Mouse (Mus musculus) hindlimb bud, embryonic 11.5 days (tissue): ENCODE data around the gene Cklf.
"Not testable (repeated sequence)": the region's sequence is repeated elsewhere in the genome, so short reads cannot be mapped to it uniquely, and the experiment has no call there.

Experiments used
- DNase-seq: peaks from one replicate; pipeline ENCODE4 v3.0.0-alpha.2; 2012; ENCODE audit warnings: low read depth, low spot score; ENCODE audit errors: extremely low spot score

Gene Cklf

DNA sequence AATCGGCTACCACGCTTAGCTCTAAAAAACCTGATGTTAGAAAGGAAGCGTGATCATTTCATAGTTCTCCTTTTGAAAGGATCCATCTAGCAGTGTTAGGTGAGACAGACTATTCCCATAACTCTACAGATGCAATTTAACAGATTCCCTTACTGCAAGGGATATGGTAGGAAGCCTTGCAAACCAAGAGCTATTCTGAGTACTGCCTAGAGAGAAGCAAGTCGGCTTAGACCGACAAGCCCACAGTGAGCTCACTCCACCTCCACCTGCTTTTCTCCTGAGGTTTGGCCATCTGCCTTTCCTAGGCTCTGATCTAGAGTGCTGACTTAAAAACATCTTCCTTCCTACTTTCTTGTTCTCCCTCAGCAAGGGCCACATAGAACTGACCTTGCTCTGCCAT, 11.1 kb downstream of the Cklf start:
- not testable (repeated sequence) for DNase-seq

DNA sequence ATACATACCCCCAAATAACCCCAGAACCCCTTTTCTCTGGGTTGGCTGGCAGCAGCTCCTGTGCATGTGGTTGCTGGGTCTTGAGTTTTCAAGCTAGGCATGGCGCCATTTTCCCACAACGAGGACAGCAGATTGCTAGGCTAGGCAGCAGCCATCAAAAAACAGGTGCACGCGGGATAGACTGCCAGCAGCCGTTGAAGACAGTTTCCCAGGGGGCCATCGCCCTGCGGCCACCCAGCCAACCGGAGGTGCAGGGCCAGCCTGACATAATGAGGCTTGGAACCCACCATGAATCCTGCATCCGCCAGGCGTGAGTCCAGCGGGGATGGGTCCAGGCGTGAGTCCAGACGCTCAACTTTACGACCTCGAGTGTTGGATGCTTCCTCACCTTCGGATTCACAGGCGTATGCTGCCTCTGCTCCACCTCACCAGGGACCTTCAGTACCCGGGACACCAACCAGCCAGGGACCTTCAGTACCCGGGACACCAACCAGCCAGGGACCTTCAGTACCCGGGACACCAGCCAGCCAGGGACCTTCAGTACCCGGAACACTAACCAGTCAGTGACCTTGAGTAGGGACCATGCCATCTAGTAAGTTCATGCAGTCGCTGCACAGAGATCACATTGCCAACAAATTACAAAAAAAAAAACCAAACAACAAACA, 13.7 kb downstream of the Cklf start:
- DNase-seq: not testable (repeated sequence)

DNA sequence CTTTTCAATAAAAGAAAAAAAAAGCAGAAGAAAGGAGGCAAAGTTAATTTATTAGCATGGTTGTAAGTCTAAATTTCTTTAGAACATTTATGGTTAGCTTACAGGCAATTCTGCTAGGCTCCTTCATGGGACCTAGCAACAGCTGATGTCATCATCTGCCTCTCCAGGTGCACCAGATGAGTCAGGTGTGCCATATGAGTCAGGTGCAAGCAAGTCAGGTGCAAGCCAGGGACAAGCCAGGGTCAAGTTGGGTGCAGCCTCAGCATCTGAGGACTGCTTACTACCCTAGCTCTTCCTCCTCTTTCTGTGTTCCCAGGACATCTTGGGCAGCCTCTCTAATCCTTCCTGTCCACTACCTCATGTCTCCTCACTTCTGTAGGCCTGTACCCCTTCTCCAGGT, 17.7 kb downstream of the Cklf start:
- DNase-seq: no peak

DNA sequence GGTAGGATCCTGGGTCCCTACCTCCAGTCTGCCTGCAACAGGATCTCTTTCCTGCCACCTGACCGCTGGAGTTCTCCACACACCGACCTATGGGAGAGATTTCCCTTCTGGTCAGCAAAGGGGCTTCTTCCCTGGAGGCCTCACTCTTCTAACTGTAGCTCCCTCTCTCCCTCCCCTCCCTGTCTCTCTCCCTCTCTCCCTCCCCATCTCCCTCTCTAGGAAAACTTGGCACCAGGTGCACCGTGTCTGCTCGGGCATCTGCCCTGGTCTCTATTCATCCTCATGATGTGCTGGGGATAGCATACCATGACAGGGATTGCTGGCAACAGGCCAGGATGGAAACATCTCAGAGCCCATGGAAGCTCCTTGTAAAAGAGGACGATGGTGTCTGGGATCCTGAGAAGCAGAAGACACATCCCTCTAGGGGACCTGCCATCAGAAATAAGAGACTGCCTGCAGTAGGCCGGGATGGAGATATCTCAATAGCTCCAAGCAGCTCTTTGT, 18.3 kb downstream of the Cklf start:
- DNase-seq: no peak

DNA sequence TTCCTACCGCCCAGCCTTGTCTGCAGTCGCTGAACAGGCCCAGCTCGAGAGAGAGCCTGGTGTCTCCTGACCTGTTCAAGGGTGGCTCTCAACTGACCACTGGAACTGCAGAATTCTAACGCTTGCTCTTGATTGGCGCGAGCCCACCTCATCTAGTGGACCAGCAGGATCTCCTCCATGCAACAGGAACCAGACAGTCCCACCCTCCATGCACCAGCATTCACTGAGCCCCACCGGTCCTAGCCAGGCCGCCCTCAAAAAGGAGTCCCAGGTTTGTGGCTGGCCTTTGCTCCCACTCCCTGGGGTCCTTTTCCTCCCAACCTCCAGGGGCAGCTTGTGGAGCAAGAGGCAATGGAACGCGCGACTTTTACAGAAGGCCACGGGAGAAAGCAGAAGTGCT, 42.4 kb downstream of the Cklf start, which contains the start of gene Cmtm2a:
Gene Cmtm2a (minus strand): TSS at position 101 of the 400 bp plus-strand sequence.
- not testable (repeated sequence) for DNase-seq

DNA sequence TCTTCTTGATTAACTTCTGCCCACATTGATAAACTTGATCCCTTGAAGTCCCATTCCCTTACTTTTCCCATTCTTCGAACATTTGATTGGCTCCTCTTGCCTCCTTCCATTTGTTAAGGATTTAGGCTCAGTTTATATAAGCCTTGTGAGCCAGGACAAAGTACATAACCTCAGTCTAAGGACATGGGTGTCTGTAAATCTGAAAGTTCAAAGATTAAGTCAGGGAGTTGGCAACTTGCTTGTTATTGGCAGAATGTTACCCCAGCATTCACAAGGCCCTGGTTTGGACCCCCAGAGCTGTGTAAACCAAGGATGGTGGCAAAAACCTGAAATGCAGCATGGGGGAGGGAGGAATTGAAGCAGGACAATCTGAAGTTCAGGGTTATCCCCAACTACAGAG, 43.7 kb downstream of the Cklf start:
- DNase-seq: no peak

DNA sequence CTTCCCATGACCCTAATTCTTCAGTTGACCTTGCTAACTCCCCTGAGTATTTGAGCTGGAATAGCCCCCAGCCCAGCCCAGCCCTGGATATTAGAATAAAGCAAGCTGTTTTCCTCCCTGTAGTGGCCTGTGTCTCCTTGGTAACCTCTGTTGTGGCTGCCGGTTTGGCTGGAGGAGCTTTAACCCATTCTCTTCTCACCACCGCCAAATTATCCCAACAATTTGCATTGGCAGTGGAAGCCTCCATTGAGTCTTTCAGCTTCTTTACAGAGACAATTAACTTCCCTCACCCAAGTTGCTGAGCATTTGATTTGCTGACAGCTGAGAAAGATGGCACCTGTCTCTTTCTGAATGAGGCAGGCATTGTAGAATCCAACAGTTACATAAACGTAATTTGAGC, 50.9 kb downstream of the Cklf start:
- not testable (repeated sequence) for DNase-seq

DNA sequence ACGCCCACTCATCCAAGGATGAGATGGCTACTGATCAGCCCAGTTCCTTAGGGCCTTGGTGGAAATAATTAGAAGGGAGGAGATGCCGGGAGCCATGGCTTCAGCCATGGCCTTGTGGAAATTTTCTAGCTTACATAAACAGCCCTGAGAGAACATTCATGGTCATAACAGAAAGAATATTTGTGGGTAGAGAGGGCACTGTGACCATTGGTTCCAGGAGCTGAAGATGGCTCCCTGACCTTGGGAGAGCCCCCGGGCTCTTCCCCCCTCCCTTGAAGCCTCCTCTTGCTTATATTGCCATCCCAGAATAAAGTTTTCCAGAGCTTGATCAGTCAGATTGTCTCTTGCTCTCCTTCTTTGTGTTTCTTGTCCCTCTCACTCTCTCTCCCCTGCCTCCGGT, 51.9 kb downstream of the Cklf start:
- not testable (repeated sequence) for DNase-seq

DNA sequence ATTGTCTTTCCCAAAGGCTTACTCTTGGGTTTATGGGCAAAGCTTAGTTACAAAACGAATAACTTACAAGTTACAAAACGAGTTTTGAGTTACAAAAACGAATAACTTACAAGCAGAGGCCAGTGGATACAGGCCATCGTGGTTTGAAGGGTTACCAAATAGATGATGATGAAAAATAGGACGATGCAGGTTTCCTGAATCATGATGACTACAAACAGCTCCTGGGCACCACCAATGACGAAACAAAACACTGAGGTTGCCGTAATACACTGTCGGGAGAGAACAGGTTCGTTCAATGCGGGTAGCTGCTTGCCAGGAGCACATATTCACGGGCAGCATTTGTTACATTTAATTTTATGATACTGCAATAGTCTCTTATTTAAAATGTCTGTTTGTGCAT, 54.3 kb downstream of the Cklf start:
- no peak for DNase-seq

DNA sequence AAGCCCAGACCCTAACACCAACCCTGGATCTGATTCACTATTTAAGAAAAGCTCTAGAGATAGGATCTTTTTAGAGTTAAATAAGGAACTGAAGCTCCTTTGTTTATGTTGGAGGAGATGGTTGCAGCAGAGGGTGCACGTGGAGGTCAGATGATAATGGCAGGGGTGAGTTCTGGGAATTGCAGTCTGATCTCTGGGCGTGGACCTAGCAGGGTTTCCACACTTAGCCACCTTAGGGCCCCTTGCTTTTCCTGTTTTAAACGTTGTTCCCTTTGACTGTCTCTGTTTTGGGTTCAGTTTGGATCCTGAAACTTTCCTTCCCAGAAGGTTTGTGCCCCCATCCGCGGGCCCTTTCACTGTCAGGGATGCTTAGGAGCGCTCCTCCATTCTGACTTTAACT, 57.7 kb downstream of the Cklf start:
- DNase-seq: not testable (repeated sequence)

DNA sequence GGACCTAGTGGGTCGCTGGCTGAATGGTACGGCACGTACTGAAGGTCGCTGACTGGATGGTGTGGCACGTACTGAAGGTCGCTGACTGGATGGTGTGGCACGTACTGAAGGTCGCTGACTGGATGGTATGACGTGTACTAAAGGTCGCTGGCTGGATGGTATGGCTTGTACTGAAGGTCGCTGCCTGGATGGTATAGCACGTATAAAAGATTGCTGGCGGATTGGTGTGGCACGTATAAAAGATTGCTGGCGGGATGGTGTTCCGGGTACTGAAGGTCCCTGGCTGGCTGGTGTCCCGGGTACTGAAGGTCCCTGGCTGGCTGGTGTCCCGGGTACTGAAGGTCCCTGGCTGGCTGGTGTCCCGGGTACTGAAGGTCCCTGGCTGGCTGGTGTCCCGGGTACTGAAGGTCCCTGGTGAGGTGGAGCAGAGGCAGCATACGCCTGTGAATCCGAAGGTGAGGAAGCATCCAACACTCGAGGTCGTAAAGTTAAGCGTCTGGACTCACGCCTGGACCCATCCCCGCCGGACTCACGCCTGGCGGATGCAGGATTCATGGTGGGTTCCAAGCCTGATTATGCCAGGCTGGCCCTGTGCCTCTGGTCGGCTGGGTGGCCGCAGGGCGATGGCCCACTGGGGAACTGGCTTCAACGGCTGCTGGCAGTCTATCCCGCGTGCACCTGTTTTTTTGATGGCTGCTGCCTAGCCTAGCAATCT, 58.9 kb downstream of the Cklf start, which contains the start of the genes Gm45711 and Cmtm1:
Gene Gm45711 (minus strand): TSS at position 641 of the 715 bp plus-strand sequence.
Gene Cmtm1 (minus strand): TSS at position 705 of the 715 bp plus-strand sequence.
- not testable (repeated sequence) for DNase-seq

DNA sequence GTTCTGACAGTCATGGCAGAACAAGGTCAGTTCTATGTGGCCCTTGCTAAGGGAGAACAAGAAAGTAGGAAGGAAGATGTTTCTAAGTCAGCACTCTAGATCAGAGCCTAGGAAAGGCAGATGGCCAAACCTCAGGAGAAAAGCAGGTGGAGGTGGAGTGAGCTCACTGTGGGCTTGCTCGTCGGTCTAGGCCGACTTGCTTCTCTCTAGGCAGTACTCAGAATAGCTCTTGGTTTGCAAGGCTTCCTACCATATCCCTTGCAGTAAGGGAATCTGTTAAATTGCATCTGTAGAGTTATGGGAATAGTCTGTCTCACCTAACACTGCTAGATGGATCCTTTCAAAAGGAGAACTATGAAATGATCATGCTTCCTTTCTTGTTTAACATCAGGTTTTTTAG, 61.4 kb downstream of the Cklf start:
- not testable (repeated sequence) for DNase-seq

DNA sequence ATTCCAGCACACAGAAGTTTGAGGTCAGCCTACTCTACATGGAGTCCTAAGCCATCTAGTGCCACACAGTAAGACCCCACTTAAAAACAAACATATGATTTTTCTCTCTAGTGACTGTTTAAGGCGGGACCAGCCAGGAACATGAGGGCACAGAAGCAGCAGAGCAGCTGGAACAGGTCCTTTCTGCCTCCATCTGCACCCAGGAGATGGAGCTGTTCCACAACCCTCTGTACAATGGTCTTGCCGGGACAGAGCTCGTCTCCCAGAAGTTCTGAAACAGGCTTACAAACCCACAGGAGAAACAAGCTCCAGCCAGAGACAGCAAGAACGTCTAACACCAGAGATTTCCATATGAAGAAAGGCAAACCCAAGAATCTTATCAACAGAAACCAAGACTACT, 62.6 kb downstream of the Cklf start:
- DNase-seq: no peak
